Mouse (Mus musculus) MEL (cell line): ENCODE data around the gene Syn3. TPM values are rescaled to one million over a fixed set of nuclear protein-coding genes. Genes with fewer than 3 reads are reported as not detected.

Experiments used
- DNase-seq: peaks from one replicate; pipeline ENCODE4 v3.0.0; 2011; ENCODE audit warnings: low read depth, low spot score
- H3K27ac ChIP-seq: 2 replicates; pipeline ENCODE4 v1.5.1; 2012; ENCODE audit warnings: low read depth, mild to moderate bottlenecking, control low read depth, low read length, moderate library complexity; ENCODE audit not compliant: control insufficient read depth
- H3K27me3 ChIP-seq, 2 experiments: fragments of 150-350 bp in 1 of 2; sonication (generic) in 1 of 2; 2 replicates each; pipeline ENCODE4 v1.6.1; 2012; ENCODE audit warnings: low read length in 2 of 2, mild to moderate bottlenecking in 2 of 2, improper control_type of control experiment in 1 of 2, moderate library complexity in 1 of 2; ENCODE audit not compliant: insufficient read depth in 2 of 2, control insufficient read depth in 1 of 2
- H3K36me3 ChIP-seq, 2 experiments: 2 replicates each; pipeline ENCODE4 v1.6.1; 2012 to 2014; ENCODE audit warnings: low read length in 2 of 2, improper control_type of control experiment in 1 of 2, inconsistent platforms in 1 of 2, mild to moderate bottlenecking in 1 of 2; ENCODE audit not compliant: insufficient read depth in 2 of 2, control insufficient read depth in 1 of 2
- H3K4me1 ChIP-seq, 2 experiments: fragments of 150-350 bp in 1 of 2; sonication (generic) in 1 of 2; 2 replicates each; pipeline ENCODE4 v1.6.1; 2012; ENCODE audit warnings: low read length in 2 of 2, improper control_type of control experiment in 1 of 2, mild to moderate bottlenecking in 1 of 2; ENCODE audit not compliant: insufficient read depth in 2 of 2, control insufficient read depth in 1 of 2
- H3K4me3 ChIP-seq, 2 experiments: fragments of 150-350 bp in 1 of 2; sonication (generic) in 1 of 2; 2 replicates each; pipeline ENCODE4 v1.5.1; 2012; ENCODE audit warnings: low read depth in 2 of 2, low read length in 2 of 2, mild to moderate bottlenecking in 2 of 2, moderate library complexity in 2 of 2, control low read depth in 1 of 2, improper control_type of control experiment in 1 of 2; ENCODE audit not compliant: control insufficient read depth in 1 of 2, insufficient read depth in 1 of 2
- H3K79me2 ChIP-seq: 2 replicates; pipeline ENCODE4 v1.6.1; 2012; ENCODE audit warnings: mild to moderate bottlenecking, low read length, moderate library complexity; ENCODE audit not compliant: control insufficient read depth, poor library complexity, insufficient read depth
- H3K9ac ChIP-seq: 2 replicates; pipeline ENCODE4 v1.6.1; 2012; ENCODE audit warnings: low read depth, mild to moderate bottlenecking, control low read depth, low read length, moderate library complexity; ENCODE audit not compliant: control insufficient read depth, poor library complexity, severe bottlenecking
- H3K9me3 ChIP-seq: fragments of 150-350 bp; sonication (generic); replicated peaks from 2 replicates; pipeline ENCODE4 v1.6.1; 2012; ENCODE audit warnings: mild to moderate bottlenecking, low read length, improper control_type of control experiment, moderate library complexity; ENCODE audit not compliant: insufficient read depth
- CHD1 ChIP-seq: IDR thresholded peaks from 2 replicates; pipeline ENCODE4 v1.6.1; 2012; ENCODE audit warnings: low read depth, mild to moderate bottlenecking, inconsistent platforms, low read length, improper control_type of control experiment
- CTCF ChIP-seq, 3 experiments: IDR thresholded peaks in 2 of 3; conservative IDR thresholded peaks in 1 of 3; 2 replicates each; pipeline ENCODE4 v1.5.1; 2011 to 2012; ENCODE audit warnings: low read length in 3 of 3, low read depth in 2 of 3, mild to moderate bottlenecking in 2 of 3, improper control_type of control experiment in 1 of 3, inconsistent platforms in 1 of 3, mixed read lengths in 1 of 3, moderate library complexity in 1 of 3; ENCODE audit not compliant: control insufficient read depth in 1 of 3, insufficient read depth in 1 of 3, poor library complexity in 1 of 3, severe bottlenecking in 1 of 3
- ELF1 ChIP-seq: IDR thresholded peaks from 2 replicates; pipeline ENCODE4 v1.6.1; 2014; ENCODE audit warnings: low read depth, mild to moderate bottlenecking, inconsistent platforms, low read length, improper control_type of control experiment, moderate library complexity
- EP300 ChIP-seq, 2 experiments: IDR thresholded peaks; 2 replicates each; pipeline ENCODE4 v1.6.1; 2011; ENCODE audit warnings: improper control_type of control experiment in 2 of 2, low read length in 2 of 2, low read depth in 1 of 2, mild to moderate bottlenecking in 1 of 2
- ETS1 ChIP-seq: IDR thresholded peaks from 2 replicates; pipeline ENCODE4 v1.6.1; 2012; ENCODE audit warnings: low read depth, mild to moderate bottlenecking, inconsistent platforms, low read length, improper control_type of control experiment, moderate library complexity
- GABPA ChIP-seq: IDR thresholded peaks from 2 replicates; pipeline ENCODE4 v1.6.1; 2012; ENCODE audit warnings: low read depth, mild to moderate bottlenecking, inconsistent platforms, low read length, improper control_type of control experiment, moderate library complexity
- GATA1 ChIP-seq: IDR thresholded peaks from 2 replicates; pipeline ENCODE4 v1.6.1; 2011; ENCODE audit warnings: low read depth, low read length, improper control_type of control experiment
- JUND ChIP-seq: IDR thresholded peaks from 2 replicates; pipeline ENCODE4 v1.6.1; 2011; ENCODE audit warnings: low read depth, mild to moderate bottlenecking, improper control_type of control experiment, low read length
- MAFK ChIP-seq: IDR thresholded peaks from 2 replicates; pipeline ENCODE4 v1.6.1; 2011; ENCODE audit warnings: low read depth, mild to moderate bottlenecking, low read length, improper control_type of control experiment, borderline replicate concordance
- MAX ChIP-seq: IDR thresholded peaks from 2 replicates; pipeline ENCODE4 v1.6.1; 2011; ENCODE audit warnings: low read length, improper control_type of control experiment
- MEF2A ChIP-seq: IDR thresholded peaks from 2 replicates; pipeline ENCODE4 v1.6.1; 2014; ENCODE audit warnings: low read depth, mild to moderate bottlenecking, inconsistent platforms, low read length, improper control_type of control experiment; ENCODE audit not compliant: poor library complexity, insufficient replicate concordance, severe bottlenecking; ENCODE audit errors: extremely low read depth
- MYB ChIP-seq: IDR thresholded peaks from 2 replicates; pipeline ENCODE4 v1.6.1; 2011; ENCODE audit warnings: mild to moderate bottlenecking, low read depth, low read length, improper control_type of control experiment
- NRF1 ChIP-seq: IDR thresholded peaks from 2 replicates; pipeline ENCODE4 v1.6.1; 2014; ENCODE audit warnings: low read depth, mild to moderate bottlenecking, inconsistent platforms, low read length, improper control_type of control experiment, moderate library complexity; ENCODE audit not compliant: poor library complexity, insufficient read depth, severe bottlenecking
- POLR2AphosphoS2 ChIP-seq: IDR thresholded peaks from 2 replicates; pipeline ENCODE4 v1.6.1; 2011; ENCODE audit warnings: low read length, improper control_type of control experiment
- POLR2AphosphoS5 ChIP-seq: IDR thresholded peaks from 2 replicates; pipeline ENCODE4 v1.6.1; 2012; ENCODE audit warnings: low read depth, borderline replicate concordance, mild to moderate bottlenecking, inconsistent platforms, low read length, moderate library complexity, mixed read lengths
- RAD21 ChIP-seq: IDR thresholded peaks from 2 replicates; pipeline ENCODE4 v1.6.1; 2011; ENCODE audit warnings: mild to moderate bottlenecking, low read depth, low read length, improper control_type of control experiment
- RCOR1 ChIP-seq: IDR thresholded peaks from 2 replicates; pipeline ENCODE4 v1.6.1; 2012; ENCODE audit warnings: low read depth, mild to moderate bottlenecking, inconsistent platforms, low read length, improper control_type of control experiment
- SIN3A ChIP-seq: IDR thresholded peaks from 2 replicates; pipeline ENCODE4 v1.6.1; 2012; ENCODE audit warnings: low read length, improper control_type of control experiment, inconsistent platforms
- SMC3 ChIP-seq: IDR thresholded peaks from 2 replicates; pipeline ENCODE4 v1.6.1; 2011; ENCODE audit warnings: low read depth, low read length, improper control_type of control experiment
- USF1 ChIP-seq: IDR thresholded peaks from 2 replicates; pipeline ENCODE4 v1.6.1; 2014; ENCODE audit warnings: low read depth, mild to moderate bottlenecking, inconsistent platforms, low read length, improper control_type of control experiment, moderate library complexity
- ZKSCAN1 ChIP-seq: IDR thresholded peaks from 2 replicates; pipeline ENCODE4 v1.6.1; 2012; ENCODE audit warnings: low read depth, mild to moderate bottlenecking, inconsistent platforms, low read length, improper control_type of control experiment, moderate library complexity
- ZMIZ1 ChIP-seq: IDR thresholded peaks from 2 replicates; pipeline ENCODE4 v1.6.1; 2012; ENCODE audit warnings: low read depth, mild to moderate bottlenecking, inconsistent platforms, low read length, improper control_type of control experiment, moderate library complexity
- ZNF384 ChIP-seq: IDR thresholded peaks from 2 replicates; pipeline ENCODE4 v1.6.1; 2012; ENCODE audit warnings: low read depth, mild to moderate bottlenecking, inconsistent platforms, low read length, improper control_type of control experiment
- polyA plus RNA-seq, 2 experiments: library from polyadenylated mRNA; stranded (reverse) in 1 of 2; unstranded in 1 of 2; fragments of >175 nt in 1 of 2; fragments of >200 nt in 1 of 2; gene quantifications; 2 replicates each; pipeline versions ENCODE4 v1.2.1 to v1.2.4; 2012; ENCODE audit warnings: low replicate concordance in 2 of 2, low read depth in 1 of 2; ENCODE audit not compliant: insufficient read length in 2 of 2, insufficient read depth in 1 of 2, missing spikeins in 1 of 2
- total RNA-seq: library from RNA; depleted of rRNA; stranded (reverse); fragments of 300-350 nt; gene quantifications from 2 replicates; pipeline ENCODE4 v1.2.3, GENCODE M21; 2012

Syn3 gene
- total and polyA plus RNA-seq, 3 experiments: 0.06 TPM; not detected in 2

- Histone ChIP-seq H3K4me1 (no peaks in the 10 kb centered on the region), H3K36me3 (no peaks in the 10 kb centered on the region), H3K27ac (no peak overlapping the region), H3K4me3 (no peak overlapping the region), H3K9ac (no peak overlapping the region), H3K27me3 (no peaks in the 10 kb centered on the region), H3K9me3 (no peaks in the 10 kb centered on the region), H3K79me2 (no peaks in the 10 kb centered on the region)
- no peak for DNase-seq
- TF ChIP-seq CTCF (IDR thresholded peaks at IDR 0.05 in 2 of 3, conservative IDR thresholded peaks at IDR 0.05 in 1 of 3; ENCODE audit: control insufficient read depth in 1 of 3, insufficient read depth in 1 of 3, low read depth in 2 of 3, low read length in 3 of 3, poor library complexity in 1 of 3, severe bottlenecking in 1 of 3) (no peak), CHD1 (no peak), GATA1 (no peak), MAFK (no peak), MEF2A (no peak), NRF1 (no peak), RCOR1 (no peak), ZMIZ1 (no peak), GABPA (no peak), ELF1 (no peak), RAD21 (no peak), USF1 (no peak), SIN3A (no peak), ZKSCAN1 (no peak)
- TF ChIP-seq, all 39 proteins: peak for 0
Measured at GRCm38 (mm10) chr10:86079921-86080320, 418.8 kb downstream of the Syn3 start.

- no peaks in the 10 kb centered on the region for H3K4me1 ChIP-seq
Measured at GRCm38 (mm10) chr10:86078761-86079160, 419.9 kb downstream of the Syn3 start.

More at GRCm38 (mm10) chr10:86078761-86079160, 419.9 kb downstream of the Syn3 start:
- Histone ChIP-seq H3K9me3 (no peaks in the 10 kb centered on the region), H3K79me2 (no peaks in the 10 kb centered on the region), H3K27me3 (no peaks in the 10 kb centered on the region), H3K36me3 (no peaks in the 10 kb centered on the region), H3K9ac (no peak overlapping the region), H3K4me3 (no peak overlapping the region), H3K27ac (no peak overlapping the region)
- no peak for TF ChIP-seq ETS1
- TF ChIP-seq NRF1: no peak
- TF ChIP-seq POLR2AphosphoS2: no peak
- no peak for TF ChIP-seq USF1
- TF ChIP-seq ZNF384: no peak
- no peak for TF ChIP-seq MEF2A
- no peak for TF ChIP-seq JUND
- TF ChIP-seq MAX: no peak
- TF ChIP-seq GABPA: no peak
- TF ChIP-seq ELF1: no peak
- TF ChIP-seq POLR2AphosphoS5: no peak
- TF ChIP-seq MYB: no peak
- TF ChIP-seq EP300 (IDR thresholded peaks at IDR 0.05; ENCODE audit: low read depth in 1 of 2, low read length in 2 of 2): no peak
- TF ChIP-seq SMC3: no peak
- no peak for DNase-seq
